Mouse (Mus musculus): ENCODE results near the gene Gja6. TPM values are rescaled to one million over a fixed set of nuclear protein-coding genes. Genes with fewer than 3 reads are reported as not detected.

The Gja6 gene
- polyA plus RNA-seq, 1 experiment from 2014 or later, result not detected

DNA sequence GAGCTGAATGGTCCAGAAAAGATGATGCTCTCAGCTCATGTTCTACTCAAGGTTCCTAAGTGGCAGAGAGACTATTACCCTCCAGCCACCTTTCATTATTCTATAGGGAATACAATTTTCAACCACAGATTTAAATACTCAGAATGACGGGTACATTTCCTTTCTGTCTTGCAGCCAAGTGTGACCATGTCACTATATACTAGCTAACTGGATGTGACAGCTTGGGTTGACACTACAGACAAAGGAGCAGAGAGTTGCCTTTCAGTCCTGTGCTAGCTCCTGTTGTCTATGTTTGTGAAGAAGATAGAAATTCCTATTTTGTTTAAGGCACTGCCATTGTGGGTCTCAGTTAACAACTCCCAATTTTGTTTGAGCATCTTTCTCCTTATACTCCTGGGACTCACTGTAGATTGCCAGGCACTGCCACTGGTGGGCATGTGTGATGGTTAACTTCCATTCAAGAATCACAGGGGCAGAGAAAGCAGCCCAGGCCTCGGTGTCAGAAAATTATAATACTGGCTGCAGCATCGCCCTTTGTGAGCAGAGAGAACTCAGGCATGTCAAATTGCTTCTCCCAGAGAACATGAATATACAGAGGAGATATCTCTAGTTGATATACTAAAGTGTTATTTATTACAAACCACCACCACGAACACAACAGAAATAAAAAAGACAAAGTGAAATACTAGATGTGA is 43.0 kb downstream of the Gja6 start:
- 81% methylated on average over 4 of the region's 4 CpGs for WGBS (ENCODE audit: missing documents)
- H3K79me2 ChIP-seq (ENCODE audit: inconsistent target), result no peaks in the 10 kb centered on the region
- no peak overlapping the region for H3K27ac ChIP-seq
- no peak overlapping the region for H3K4me3 ChIP-seq (ENCODE audit: inconsistent target)
- no peaks in the 10 kb centered on the region for H3K36me3 ChIP-seq (ENCODE audit: inconsistent target)

Other genes with a start within 250 kb of the Gja6 start
- not detected in 3 replicates for gene Ppef1, start 171.3 kb downstream of the Gja6 start, polyA plus RNA-seq (2018)
- gene Rs1, start 139.0 kb downstream of the Gja6 start, polyA plus RNA-seq (2018), result not detected in 3 replicates
- gene Cdkl5, start 87.7 kb upstream of the Gja6 start, polyA plus RNA-seq (2018), result 0.29 to 0.75 TPM (median 0.40 TPM) in 3 replicates
- gene Scml2, start 210.1 kb upstream of the Gja6 start, polyA plus RNA-seq (2018), result 0.03 to 0.09 TPM in 2 of 3 replicates, not detected in the other

Data from macrophage (primary cell).